Mouse (Mus musculus): ENCODE measurements at regions not wholly inside any gene's neighbourhood (a gene's known extent, or its start where the extent isn't known, plus 50 kb on each side); places are given as distances from the start of the nearest gene placed in this dataset.

GRCm38 (mm10) chr5:93330851-93331250 lies 63.8 kb downstream of the Ccng2 start:
- TF ChIP-seq CTCF (IDR thresholded peaks at IDR 0.05; ENCODE audit: extremely low read depth, insufficient read depth, insufficient read length, insufficient replicate concordance) (no peak), POLR2A (IDR thresholded peaks at IDR 0.05; ENCODE audit: low read depth, low read length) (no peak)

Measured in spleen, adult 2 months (tissue).